ENCODE assay signal across 40 mouse cellular contexts in genomic region chr7:135244171-135244880, GRCm38 (mm10). TPM values are rescaled to one million over a fixed set of nuclear protein-coding genes. Genes with fewer than 3 reads are reported as not detected.
DNase-seq lines count a peak whose midpoint lies in the region; ATAC-seq lines count a peak whose summit lies in the region.
"Had no signal": no experiment of that assay in that cellular context is flagged by ENCODE, and none has a peak within 500 bp of the region (broad histone marks: within the 10 kb centered on the region; RNA-seq: fewer than 3 reads in every experiment).

No protein-coding gene starts in this region.

- H3K27me3 ChIP-seq in kidney, embryonic 16.5 days (ENCODE audit: insufficient read depth, low read length), result no peaks in the 10 kb centered on the region
- no peaks in the 10 kb centered on the region for H3K27me3 ChIP-seq in forebrain, embryonic 13.5 days
- H3K27me3 ChIP-seq: embryonic facial prominence, embryonic 15.5 days; forebrain, embryonic 12.5 days; kidney, embryonic 15.5 days; liver, embryonic 12.5 days; midbrain, embryonic 12.5 days; neural tube, embryonic 12.5 days had no signal

- no peak overlapping the region for H3K4me3 ChIP-seq in kidney, embryonic 16.5 days (ENCODE audit: low read length)
- no peak overlapping the region for H3K4me3 ChIP-seq in forebrain, embryonic 13.5 days
- H3K4me3 ChIP-seq: embryonic facial prominence, embryonic 10.5 days; embryonic facial prominence, embryonic 15.5 days; forebrain, embryonic 12.5 days; kidney, embryonic 15.5 days; layer of hippocampus, adult 2 months; left cerebral cortex, adult 2 months; liver, embryonic 12.5 days; megakaryocyte, embryonic 14.5 days; midbrain, embryonic 12.5 days; myocyte; neural tube, embryonic 12.5 days had no signal

- intact Hi-C loops in gastrocnemius, postnatal 14 days (cut with DNase I; ENCODE audit: low total_unique reads), result no loop called here
- intact Hi-C loops in left cerebral cortex, postnatal 4 days (cut with DNase I), result no loop called here

- no peak for ATAC-seq in kidney, embryonic 16.5 days (ENCODE audit: low FRiP score, low TSS enrichment)
- ATAC-seq in forebrain, embryonic 13.5 days, result no peak
- ATAC-seq: CD4-positive, CD25-positive, alpha-beta regulatory T cell, adult 4 months; liver, embryonic 12.5 days; liver, postnatal 0 days; lung, postnatal 0 days had no signal

- DNase-seq in gastrocnemius, postnatal 10 days, result peak; percentile 8
- no peak for DNase-seq in gastrocnemius, postnatal 14 days
- peak; percentile 20 for DNase-seq in left cerebral cortex, postnatal 4 days
- no peak for DNase-seq in left cerebral cortex, adult 8-10 months (ENCODE audit: low spot score in 2 of 2)
- peak; percentile 55 to 83 for DNase-seq in cerebellum, postnatal 14 days
- DNase-seq: adrenal gland, postnatal 14 days; kidney, adult 18-20 months; kidney, postnatal 36 days; liver, postnatal 0 days; lung, postnatal 4 days; right cerebral cortex, postnatal 4 days; thymus, adult 2 months; thymus, postnatal 4 days had no signal

- H3K9me3 ChIP-seq in kidney, embryonic 16.5 days (ENCODE audit: low read length), result no peaks in the 10 kb centered on the region
- no peaks in the 10 kb centered on the region for H3K9me3 ChIP-seq in forebrain, embryonic 13.5 days (replicated peaks)
- H3K9me3 ChIP-seq: embryonic facial prominence, embryonic 10.5 days; embryonic facial prominence, embryonic 15.5 days; forebrain, embryonic 12.5 days; kidney, embryonic 15.5 days; liver, embryonic 12.5 days; megakaryocyte, embryonic 14.5 days; midbrain, embryonic 12.5 days; neural tube, embryonic 12.5 days had no signal

- no peak overlapping the region for H3K27ac ChIP-seq in kidney, embryonic 16.5 days (ENCODE audit: low read length)
- no peak overlapping the region for H3K27ac ChIP-seq in forebrain, embryonic 13.5 days
- H3K27ac ChIP-seq: embryonic facial prominence, embryonic 10.5 days; embryonic facial prominence, embryonic 15.5 days; forebrain, embryonic 12.5 days; hindbrain, embryonic 14.5 days; kidney, embryonic 15.5 days; layer of hippocampus, adult 2 months; left cerebral cortex, adult 2 months; liver, embryonic 12.5 days; midbrain, embryonic 12.5 days; neural tube, embryonic 12.5 days; stomach, postnatal 0 days had no signal

- H3K4me2 ChIP-seq in kidney, embryonic 16.5 days (replicated peaks; ENCODE audit: low read depth, low read length), result no peak overlapping the region
- no peak overlapping the region for H3K4me2 ChIP-seq in forebrain, embryonic 13.5 days
- H3K4me2 ChIP-seq: embryonic facial prominence, embryonic 15.5 days; forebrain, embryonic 12.5 days; heart, embryonic 11.5 days; hindbrain, embryonic 14.5 days; kidney, embryonic 15.5 days; liver, embryonic 12.5 days; midbrain, embryonic 12.5 days; neural tube, embryonic 12.5 days had no signal

- no peaks in the 10 kb centered on the region for H3K36me3 ChIP-seq in kidney, embryonic 16.5 days (ENCODE audit: insufficient read depth, low read length)
- H3K36me3 ChIP-seq in forebrain, embryonic 13.5 days (ENCODE audit: poor library complexity, severe bottlenecking), result no peaks in the 10 kb centered on the region
- H3K36me3 ChIP-seq: embryonic facial prominence, embryonic 10.5 days; embryonic facial prominence, embryonic 15.5 days; forebrain, embryonic 12.5 days; kidney, embryonic 15.5 days; liver, embryonic 12.5 days; midbrain, embryonic 12.5 days; neural tube, embryonic 12.5 days had no signal

- WGBS in kidney, embryonic 16.5 days, result 83% methylated on average over 9 of the region's 9 CpGs
- 79% methylated on average over 9 of the region's 9 CpGs for WGBS in forebrain, embryonic 13.5 days

- no peaks in the 10 kb centered on the region for H3K4me1 ChIP-seq in kidney, embryonic 16.5 days (ENCODE audit: insufficient read depth, low read length)
- H3K4me1 ChIP-seq in forebrain, embryonic 13.5 days, result no peaks in the 10 kb centered on the region
- H3K4me1 ChIP-seq: embryonic facial prominence, embryonic 10.5 days; embryonic facial prominence, embryonic 15.5 days; forebrain, embryonic 12.5 days; kidney, embryonic 15.5 days; liver, embryonic 12.5 days; megakaryocyte, embryonic 14.5 days; midbrain, embryonic 12.5 days; neural tube, embryonic 12.5 days had no signal

- H3K9ac ChIP-seq in kidney, embryonic 16.5 days (replicated peaks; ENCODE audit: low read length), result no peak overlapping the region
- no peak overlapping the region for H3K9ac ChIP-seq in forebrain, embryonic 13.5 days
- H3K9ac ChIP-seq: embryonic facial prominence, embryonic 15.5 days; forebrain, embryonic 12.5 days; hindbrain, embryonic 14.5 days; kidney, embryonic 15.5 days; liver, embryonic 12.5 days; liver, postnatal 0 days; midbrain, embryonic 12.5 days; neural tube, embryonic 12.5 days had no signal

RNA-seq across cellular contexts. Expression of gene Nps, which starts 14.2 kb away (rescaled TPM):
- total RNA-seq in gastrocnemius, postnatal 10 days (2021), result not detected
- under 1 TPM in 1 of 2 experiments, not detected in 1; 0.27 TPM for total RNA-seq in gastrocnemius, postnatal 14 days (2021)
- not detected for total RNA-seq in left cerebral cortex, postnatal 4 days (2021)
- total RNA-seq in left cerebral cortex, adult 8-10 months (2022), result not detected
- polyA plus RNA-seq in kidney, embryonic 16.5 days (2015; fragmentation: Nextera tagmentation; extraction: Ambion mirVana), result not detected in 2 replicates
- not detected in 2 replicates for polyA plus RNA-seq in forebrain, embryonic 13.5 days (2015; fragmentation: Nextera tagmentation; extraction: Ambion mirVana)
- total RNA-seq: adrenal gland, postnatal 14 days; gastrocnemius, adult 18-20 months; granulocyte monocyte progenitor cell, adult 5-6 weeks; hematopoietic stem cell, adult 5-6 weeks; layer of hippocampus, adult 2 months; layer of hippocampus, postnatal 14 days; left cerebral cortex, adult 2 months; left cerebral cortex, postnatal 36 days; midbrain, postnatal 0 days had no signal
- polyA plus RNA-seq: CD4-positive, CD25-positive, alpha-beta regulatory T cell, adult 4 months; embryonic facial prominence, embryonic 10.5 days; embryonic facial prominence, embryonic 15.5 days; forebrain, embryonic 12.5 days; heart, embryonic 11.5 days; heart, embryonic 16.5 days; hindbrain, embryonic 14.5 days; intestine, embryonic 14.5 days; kidney, embryonic 15.5 days; liver, embryonic 12.5 days; lung, postnatal 0 days; midbrain, embryonic 12.5 days; midbrain, postnatal 0 days; spleen, adult 2 months; stomach, postnatal 0 days; thymus, adult 2 months had no signal

Comparison
In these comparisons a context has a peak if more than half of its experiments do, and no peak if none do; other contexts are left out.
1. DNase-seq: peak in gastrocnemius, postnatal 10 days (single experiment), left cerebral cortex, postnatal 4 days (single experiment) and cerebellum, postnatal 14 days (2 of 2); none in gastrocnemius, postnatal 14 days (single experiment) and left cerebral cortex, adult 8-10 months (0 of 2).